Mouse (Mus musculus) c-Kit-positive CD71-positive TER-119-negative erythroid progenitor cells, embryonic 14.5 days (primary cell): ENCODE data around the gene Rcbtb2.

Source experiments
- DNase-seq: peaks from one replicate; pipeline ENCODE4 v3.0.0-alpha.2; 2013; ENCODE audit warnings: low read depth

Gene Rcbtb2

DNA sequence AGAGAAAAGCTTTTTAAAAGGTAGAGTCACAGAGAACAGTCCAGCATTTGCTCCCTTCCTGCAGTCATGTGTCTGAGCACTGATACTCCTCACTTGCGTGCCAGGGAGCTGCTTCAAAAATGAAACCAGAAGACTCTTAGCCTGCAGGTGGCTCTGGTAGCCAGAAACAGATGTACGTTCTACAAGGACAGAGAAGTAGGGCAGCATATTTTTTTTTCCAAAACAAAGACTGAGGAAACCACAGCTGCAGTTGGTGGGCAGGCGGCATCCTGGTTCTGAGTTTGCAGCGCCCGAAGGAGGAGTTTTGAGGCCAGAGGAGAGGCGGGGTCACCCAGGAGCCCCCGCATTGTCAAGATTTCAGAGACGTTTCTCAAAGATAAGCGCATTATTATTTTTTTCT is 5.9 kb upstream of the Rcbtb2 start:
- DNase-seq: no peak

DNA sequence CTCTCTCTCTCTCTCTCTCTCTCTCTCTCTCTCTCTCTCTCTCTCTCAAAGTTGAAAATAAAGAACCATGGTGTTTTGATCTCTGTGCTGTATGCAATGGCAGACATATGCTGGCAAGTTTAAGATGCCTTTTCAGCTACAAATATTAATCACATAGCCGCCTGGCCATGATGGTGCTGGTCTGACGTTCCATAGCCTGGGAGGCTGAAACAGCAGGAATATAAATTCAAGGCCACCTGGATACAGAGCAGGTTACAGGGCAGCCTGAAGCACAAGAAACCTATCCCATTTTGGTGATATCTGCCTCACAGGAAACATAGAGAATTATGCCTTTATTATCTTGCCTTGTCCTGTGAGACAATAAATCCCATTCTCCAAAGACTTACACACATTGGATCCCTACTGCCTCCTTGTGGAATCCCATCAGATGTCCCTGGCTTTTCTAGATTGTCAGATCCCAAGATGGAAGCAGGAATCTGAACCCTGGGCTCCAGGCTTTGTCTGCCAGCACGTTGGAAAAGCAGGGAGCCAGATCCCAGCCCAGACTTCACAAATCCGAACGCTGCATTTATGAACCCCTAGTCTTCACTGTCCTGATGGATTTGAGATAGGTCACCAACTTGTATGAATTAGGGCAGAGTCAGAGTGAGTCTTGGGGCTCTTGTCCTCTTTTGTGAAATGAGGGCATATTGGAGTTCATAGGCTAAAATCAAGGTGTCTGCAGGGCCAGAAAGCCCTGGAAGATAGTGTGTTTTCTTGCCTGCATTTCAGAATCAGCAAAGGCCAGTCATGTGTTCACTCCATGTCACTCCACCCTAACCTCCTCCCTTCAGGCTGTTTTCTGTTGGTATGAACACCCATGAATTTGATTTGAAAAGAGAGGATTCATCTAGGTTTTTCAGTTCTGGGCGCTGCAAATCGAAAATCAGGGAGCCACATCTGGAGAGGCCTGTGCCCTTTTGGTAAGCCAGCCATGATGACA is 5.1 kb upstream of the Rcbtb2 start:
- no peak for DNase-seq

DNA sequence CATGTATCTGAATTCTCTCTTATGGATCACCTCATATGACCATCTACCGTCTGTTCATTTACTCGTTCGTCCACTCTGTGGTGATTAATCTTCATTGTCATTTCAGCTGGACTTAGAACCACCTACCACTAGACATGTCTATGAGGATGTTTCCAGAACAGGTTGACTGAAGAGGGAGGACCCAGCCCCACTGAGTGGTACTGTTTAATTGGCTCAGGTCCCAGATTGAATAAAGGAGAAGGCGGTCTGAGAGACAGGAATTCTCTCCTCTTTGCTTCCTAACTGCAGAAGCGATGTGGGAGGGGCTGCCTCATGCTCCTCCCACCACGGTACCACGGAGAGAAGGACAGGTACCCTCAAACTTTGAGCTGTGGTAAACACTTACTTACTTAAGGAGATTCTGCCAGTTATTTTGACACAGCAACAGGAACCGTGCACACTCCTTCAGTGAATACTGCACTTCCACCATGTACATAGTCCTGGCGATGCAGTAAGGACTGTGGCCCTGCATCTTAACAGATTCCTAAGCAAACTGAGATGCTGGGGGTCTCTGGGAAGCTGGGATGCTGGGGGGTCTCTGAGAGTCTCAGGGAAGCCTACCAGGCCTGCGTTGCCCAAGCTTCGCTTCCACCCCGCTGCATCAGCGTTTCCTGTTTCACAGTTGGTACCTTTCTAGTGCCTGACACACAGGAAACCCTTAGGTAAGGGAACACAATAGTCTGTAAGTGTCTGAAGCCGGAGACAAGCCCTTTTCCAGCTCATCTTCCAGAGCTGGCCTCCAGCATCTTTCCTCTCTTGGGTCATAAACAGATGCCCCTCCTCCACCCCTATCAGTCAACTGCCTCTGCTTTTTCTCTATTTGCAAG is 4.1 kb upstream of the Rcbtb2 start:
- DNase-seq: no peak

DNA sequence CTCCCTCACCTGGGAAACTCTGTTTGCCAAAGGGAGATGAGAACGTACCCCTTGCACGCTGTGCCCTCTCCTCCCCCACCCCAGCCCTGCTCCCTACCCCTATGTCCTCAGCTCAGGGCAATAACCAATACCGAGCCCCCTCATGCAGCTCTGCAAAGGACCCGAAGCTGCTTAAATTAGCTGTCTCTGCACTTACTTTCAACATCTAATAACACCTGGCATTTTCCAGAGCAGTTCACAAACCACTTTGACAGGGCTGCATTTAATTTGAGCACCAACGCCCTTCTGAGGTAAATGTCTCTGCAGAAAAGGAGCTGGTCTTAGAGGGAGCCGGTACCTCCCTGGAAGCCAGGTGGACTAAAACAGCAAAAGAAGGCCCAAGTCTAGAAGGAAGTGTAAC is 3.4 kb upstream of the Rcbtb2 start:
- DNase-seq: no peak

DNA sequence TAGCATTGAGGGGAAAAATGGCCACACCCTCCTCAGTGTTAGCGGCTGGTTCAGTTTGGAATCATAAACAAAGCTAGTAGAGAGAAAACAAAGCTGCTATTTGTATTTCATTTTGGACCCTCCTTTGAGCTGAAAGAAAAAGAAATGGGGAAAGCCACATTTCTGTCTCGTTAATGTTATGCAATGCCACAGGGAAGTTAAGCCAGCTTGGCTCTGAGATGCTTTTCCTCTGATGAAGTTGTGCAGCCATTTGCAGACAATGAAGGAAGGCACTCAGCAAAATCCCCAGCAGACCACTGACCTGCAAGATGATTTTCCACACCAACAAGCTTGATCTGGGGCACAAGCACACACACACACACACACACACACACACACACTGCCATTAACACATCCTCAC is 2.9 kb upstream of the Rcbtb2 start:
- DNase-seq: no peak

DNA sequence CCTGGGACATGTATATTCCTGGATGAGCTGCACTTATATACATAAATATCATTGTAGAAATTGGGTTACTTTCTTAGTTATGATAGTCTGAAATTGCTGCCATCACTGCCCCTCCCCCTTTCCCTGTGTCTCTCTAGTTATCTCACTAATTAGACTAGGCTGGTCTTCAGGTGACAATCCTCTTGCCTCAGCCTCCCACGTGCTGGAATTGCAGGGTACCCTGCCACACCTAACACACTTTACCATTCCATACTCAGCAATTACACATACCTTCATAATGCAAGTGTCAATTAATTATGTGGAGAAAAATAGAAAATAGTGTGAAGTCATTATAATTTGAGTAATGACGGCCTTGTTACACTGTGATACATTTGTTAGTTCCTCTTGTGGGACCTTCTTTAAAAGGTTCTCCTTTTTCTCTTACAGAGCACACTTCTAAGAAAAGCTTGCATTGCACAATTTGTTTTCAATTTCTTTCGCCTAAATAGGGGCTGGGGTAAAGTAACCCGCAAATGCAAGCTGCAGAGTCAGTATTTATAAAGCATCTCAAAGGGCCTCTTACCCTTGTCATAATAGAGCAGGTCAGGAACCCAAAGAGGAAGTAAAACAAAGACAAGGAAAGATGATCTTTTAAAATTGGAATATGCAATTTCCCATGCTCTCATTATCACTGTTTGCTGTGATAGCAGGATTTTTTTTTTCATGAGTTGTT is 470 bp upstream of the Rcbtb2 start:
- no peak for DNase-seq

DNA sequence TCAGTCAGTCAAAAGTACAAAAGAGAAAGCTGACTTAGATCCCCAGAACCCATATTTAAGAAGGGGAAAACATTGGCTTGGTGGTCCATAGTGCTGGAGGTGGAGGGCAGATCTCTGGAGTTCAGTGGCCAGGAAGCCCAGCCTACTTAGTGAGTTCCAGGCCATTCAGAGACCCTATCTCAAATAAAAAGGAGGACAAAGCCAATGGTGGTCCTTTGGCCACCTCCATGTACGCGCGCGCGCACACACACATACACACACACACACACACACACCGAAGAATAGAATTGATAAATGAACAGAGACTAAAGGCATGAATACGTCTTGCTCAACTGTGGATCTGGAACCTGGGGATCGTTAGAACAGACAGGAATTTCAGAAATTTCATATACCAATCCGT is 544 bp downstream of the Rcbtb2 start:
- no peak for DNase-seq

DNA sequence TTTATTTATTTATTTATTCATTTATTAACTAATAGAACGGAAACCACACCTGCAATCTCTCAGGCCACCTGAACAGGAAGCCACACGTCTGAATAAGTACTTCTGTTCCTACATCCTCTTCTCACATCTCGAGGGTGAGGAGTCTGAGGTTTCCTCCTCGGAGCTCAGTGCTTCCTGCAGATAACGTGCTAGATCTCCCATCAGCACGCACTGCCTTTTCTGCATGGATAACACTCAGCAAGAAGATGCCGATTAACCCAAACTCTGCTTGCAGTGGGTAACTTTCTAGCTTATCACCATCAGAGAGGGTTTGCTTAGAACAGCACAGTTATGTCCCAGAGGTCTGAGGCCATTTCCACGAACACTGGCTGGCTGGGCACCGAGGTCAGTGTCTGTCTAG is 949 bp downstream of the Rcbtb2 start:
- peak; percentile 69 for DNase-seq

DNA sequence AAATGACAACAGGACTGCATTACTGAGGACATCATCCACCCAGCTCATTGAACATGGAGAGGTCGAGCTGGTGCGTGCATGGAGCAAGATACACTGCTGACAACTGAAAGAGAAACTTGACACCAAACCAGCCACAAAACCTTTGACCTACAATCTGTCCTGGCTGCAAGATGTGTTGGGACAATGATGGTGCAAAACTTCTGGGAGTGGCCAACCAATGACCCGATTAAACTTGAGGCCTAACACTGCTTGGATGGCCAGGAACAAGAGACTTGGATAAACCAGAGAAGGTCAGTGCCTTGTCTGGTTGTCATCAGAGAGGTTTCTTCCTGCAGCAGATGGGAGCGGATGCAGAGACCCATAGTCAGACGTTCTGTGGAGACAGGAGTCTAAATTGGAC is 7.7 kb downstream of the Rcbtb2 start:
- DNase-seq: no peak

DNA sequence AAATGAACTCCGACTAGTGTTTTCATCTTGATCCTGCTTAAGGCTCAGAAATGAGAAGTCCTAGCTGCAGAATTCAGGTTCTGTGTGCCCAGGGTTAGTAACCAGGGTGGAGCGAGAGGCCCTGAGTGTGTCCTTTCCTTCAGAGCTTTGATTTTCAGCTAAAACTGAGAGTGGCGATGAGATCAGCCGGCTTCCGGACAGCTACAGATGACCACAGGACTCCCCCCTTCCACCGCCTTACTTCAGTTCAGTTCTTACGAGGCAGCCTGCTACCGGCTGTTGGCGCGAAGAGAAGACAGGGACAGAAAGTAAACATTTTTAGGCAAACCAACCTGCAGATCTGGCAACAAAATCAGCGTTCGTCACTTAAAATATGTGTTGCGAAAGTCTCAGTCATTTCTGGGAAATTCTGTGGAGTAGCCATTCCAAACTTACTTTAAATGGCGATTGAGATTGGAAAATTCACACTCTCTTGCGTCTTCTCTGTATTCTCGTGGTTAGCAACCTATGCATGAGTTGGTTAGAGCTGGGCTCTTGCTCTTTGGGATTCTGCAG is 9.1 kb downstream of the Rcbtb2 start:
- DNase-seq: no peak

DNA sequence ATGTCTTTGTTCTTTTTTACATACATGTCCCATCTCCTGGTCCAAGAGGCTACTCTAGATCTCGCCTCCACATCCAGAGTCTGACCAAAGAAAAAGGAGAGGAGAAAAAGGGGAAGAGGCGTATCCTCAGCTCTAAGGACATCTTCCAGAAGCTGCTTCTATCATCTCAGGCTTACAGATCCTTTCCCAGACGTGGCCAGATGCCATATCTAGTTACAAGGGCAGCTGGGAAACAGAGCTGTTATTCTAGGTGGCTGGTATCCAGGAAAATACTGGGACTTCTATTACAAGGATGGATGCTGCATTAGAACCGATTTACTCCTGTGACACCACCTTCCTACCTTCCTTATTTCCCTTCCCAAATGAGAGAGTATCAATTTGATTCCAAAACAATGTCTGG is 9.9 kb downstream of the Rcbtb2 start:
- DNase-seq: no peak

DNA sequence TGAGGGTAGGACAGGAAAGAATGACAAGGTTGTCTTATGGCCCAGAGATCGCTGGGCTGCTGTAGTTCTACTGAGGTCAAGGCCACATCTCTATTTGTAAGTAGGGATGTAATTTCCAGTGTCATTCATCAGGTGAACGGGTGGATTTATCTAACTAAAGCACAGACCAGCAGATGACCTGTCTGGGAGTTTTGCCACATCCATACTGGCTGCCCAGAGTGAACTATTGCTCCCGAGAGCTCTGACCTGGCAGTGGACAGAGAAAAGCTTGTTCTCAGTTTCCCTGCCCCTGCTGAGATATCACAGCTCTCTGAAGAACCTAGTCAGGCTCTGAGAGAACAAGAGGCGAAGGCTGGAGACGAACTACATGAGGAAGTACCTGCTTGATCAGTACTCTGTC is 14.4 kb downstream of the Rcbtb2 start:
- DNase-seq: no peak

DNA sequence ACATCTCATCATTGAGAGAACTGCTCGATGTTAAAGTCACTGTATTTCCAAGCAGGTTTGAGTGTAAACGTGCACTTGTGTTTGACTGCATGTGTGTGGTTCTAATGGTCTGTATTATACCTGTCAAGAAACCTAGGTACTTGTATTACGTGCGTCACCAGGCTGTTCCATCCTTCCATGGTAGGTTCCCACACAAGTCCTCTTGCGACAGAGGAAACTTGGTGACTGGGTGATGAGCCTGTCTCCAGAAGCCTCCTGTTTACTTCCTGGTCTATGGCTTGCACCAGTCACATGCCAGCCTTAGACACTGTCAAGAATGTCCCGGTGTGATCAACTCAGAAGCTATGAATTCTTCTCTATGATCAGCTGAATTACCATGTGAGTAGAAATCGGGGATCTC is 15.6 kb downstream of the Rcbtb2 start:
- no peak for DNase-seq

DNA sequence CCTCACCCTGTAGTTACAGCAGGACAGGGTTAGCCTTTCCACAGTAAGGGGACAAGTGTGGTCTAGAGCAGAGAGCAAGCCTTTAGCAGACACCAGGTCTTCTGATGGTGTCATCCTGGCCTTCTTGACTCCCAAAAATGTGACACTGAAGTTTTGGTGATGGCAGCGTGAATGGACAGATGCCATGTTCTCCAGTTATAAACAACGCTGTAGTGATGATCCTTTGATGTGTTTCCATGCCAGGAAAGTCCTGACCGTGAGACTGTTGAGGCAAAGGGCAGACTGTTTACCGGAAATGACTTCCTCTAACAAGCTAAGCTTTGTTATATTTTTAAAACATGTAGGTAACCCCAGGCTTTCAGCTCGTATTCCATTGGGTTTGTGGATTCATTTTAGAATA is 17.0 kb downstream of the Rcbtb2 start:
- no peak for DNase-seq

DNA sequence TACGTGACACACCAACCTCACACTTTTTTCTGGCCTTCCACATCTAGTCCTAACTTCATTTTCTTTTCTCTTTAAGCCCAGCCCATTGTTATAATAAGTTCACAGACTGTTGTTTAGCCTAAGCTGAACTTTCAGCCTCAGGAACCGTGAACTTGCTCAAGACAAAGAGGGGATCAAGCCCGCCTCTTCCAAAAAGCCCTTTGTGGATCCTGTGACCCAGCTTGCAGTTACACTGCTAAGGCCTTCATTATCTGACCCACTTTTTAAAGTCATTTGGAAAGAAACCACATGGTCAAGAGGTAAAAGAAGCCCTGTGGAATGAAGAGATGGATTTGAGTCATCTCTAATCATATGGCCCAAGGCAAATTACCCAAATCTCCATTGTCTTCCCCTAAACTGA is 19.0 kb downstream of the Rcbtb2 start:
- no peak for DNase-seq

DNA sequence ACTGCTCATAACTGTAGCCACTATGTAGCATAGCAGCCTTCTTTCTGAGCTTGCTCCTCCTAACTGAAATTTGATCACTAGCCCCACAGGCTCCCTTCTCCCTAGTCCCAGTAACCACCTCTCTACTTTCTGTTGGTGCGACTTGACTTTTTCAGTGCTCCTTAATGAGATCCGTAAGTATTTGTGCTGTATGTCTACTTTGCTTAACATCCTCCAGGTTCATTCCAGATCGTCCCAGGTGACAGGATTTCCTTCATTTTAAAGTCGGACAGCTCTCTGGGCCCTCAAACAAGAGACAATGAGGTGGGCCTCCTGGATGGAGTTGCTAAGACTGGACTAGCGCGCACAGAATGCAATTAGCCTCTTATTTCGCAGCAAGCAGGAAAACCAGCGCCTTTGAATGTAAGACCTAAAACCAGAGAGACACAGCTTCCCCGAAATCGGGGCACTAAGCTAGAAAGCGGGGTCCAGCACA is 19.6 kb downstream of the Rcbtb2 start:
- peak; percentile 28 for DNase-seq

DNA sequence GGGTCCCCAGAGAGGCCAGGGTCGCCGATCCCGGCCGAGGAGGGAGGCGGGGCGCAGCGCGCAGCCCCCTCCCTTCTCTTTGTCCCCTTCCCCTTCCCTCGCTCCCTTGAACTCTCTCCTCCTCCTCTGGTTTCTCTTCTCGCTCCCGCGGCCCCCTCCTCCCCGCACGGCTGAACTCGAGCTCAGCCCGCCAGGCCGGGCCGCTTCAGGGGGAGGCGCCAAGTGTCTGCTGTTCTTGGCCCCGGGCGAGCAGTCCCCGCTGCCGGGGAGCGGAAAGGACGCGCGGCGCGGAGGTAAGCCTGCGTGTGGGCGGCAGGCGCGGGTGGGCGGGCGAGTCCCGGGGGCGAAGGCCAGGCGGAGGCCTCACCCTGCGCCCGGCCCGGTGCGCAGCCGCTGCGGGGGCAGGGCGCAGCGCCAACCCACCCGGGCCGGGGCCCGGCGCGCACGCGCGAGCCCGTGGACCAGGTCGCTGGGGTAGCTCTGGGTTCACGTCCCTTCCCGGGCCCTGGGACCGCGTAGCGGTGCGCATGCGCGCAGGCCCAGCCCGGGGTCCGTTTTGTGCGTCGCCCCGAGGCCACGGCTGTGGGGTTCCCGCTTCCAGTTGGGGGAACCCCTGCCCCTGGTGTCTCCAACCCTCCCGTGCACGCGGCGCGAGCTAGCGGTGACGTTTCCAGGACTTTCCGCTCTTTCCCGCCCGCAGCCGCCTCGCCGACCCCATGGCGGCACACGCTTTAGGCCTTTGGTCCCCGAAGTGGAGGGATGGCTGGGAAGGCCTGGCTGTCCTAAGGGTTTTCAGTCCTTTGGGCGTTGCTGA is 20.3 kb downstream of the Rcbtb2 start:
- DNase-seq: peak; percentile 31

DNA sequence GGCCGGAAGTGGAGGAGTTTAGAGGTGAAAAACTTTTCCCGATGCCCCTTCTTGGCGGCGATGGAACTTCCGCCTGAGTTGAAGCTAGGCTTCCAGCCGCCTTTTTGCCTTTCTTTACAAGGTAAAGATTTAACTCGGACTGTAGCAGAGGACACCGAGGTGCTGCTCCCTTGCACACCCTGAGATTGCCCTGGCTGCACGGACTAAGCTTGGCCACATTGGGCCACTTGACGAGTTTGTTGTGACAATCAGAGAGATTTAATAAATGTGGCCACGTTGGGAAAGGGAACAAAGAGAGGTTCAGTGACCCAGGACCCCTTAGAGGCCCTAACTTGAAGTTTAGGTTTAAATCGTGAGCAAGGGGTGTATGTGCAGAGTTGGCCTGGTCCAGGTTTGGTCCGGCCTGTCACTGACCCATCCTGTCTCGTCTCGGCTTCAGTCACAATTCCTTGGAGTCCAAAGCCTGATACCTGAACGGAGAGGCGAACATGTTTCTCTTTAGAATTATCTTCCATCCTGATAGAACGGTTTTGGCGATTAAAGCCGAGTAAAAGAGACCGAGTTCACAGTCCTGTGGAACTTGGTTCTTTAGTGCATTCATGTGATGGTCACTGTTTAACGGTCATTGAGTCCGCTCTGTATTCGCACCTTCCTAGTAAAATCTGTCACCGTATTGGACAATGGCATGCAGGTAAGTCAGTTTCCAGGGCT is 21.0 kb downstream of the Rcbtb2 start:
- no peak for DNase-seq

DNA sequence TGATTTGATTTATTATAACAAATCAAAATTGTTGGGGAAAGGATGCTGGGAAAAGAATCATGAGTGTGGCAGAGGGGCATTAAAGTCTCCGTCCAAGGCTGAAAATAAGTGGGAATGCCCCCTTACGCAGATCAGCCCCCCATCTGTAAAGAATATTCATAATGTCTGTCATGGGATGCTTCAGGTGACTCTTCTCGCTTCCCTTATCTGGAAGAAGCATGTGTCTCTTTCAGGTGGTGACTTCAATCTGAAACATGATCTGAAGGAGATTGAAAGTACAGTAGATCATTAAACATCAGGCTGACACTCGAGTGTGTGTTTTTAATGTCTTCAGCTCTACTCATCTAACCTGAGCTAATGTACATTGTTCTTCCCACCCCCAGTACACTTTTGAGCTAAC is 22.7 kb downstream of the Rcbtb2 start:
- DNase-seq: no peak

DNA sequence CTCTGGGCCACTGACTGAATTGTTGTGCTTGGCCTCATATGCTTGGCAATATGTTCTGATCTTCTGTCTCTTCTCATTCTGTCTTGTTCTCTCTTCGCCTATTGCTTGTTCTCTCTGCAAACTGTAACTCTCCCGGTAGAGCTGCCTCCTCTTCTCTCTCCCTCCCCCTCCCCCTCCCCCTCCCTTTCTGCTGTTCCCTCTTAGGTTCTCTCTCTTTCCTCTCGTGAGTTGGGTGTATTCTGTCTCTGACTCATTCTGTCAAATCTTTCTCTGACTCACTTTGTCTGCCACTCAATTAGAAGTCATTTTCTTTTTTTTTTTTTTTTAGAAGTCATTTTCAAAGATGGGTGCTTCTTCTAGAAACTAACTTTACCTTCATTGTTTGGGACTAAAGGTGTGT is 23.9 kb downstream of the Rcbtb2 start:
- DNase-seq: no peak
